Mouse (Mus musculus): ENCODE data around the gene Gm9970. TPM values are rescaled to one million over a fixed set of nuclear protein-coding genes. Genes with fewer than 3 reads are reported as not detected.

Gm9970 gene
- 0.16 and 0.54 TPM in 2 replicates for polyA plus RNA-seq (2012)

DNA sequence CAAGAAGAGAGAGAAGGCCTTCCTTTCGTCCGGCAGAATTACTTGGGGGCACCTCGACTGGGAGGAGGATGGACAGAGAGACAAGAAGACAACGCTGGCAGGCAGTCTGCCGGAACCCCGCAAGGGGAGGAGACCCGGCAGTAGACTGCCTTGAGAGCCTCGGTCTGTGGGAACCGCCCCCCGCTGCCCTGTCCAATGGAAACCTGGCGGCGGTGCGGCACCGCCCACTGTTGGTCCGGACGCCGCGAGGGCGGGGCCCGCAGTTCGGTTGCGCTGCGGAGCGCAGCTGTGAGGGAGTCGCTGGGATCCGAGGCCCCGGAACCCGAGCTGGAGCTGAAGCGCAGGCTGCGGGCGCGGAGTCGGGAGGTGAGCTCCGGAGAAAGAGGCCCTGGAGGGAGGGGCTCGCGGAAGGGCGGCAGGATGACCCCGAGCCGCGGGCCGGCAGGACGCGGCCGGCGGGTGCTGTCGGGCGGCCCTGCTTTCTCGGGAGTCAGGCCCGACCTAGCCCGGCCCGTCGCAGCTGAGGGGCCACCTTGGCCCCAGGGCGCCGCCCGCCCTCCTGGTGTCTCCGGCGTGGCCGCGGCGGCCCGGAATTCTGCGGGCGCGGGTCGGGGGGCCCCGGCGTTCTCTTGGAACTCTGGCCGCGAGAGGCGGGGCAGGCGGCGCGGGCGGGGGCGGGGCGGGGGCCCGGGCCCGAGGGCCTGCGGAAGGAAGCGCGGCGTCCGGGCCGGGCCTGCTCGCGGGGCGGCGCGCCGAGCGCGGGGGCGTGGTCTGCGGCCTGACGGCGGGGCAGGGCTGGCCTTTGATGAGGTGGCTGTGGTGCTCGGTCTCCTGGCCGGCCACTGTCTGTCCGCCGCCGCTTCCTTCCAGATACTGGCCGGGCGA is at the start of gene Gm9970, which contains the start of gene Nrbp1:
TSS of gene Gm9970 (minus strand) at position 596 of the 885 bp plus-strand sequence.
TSS of gene Nrbp1 (plus strand) at position 228 of the 885 bp plus-strand sequence.
- TF ChIP-seq GATA1 (IDR thresholded peaks at IDR 0.05; ENCODE audit: low read length) = no peak

DNA sequence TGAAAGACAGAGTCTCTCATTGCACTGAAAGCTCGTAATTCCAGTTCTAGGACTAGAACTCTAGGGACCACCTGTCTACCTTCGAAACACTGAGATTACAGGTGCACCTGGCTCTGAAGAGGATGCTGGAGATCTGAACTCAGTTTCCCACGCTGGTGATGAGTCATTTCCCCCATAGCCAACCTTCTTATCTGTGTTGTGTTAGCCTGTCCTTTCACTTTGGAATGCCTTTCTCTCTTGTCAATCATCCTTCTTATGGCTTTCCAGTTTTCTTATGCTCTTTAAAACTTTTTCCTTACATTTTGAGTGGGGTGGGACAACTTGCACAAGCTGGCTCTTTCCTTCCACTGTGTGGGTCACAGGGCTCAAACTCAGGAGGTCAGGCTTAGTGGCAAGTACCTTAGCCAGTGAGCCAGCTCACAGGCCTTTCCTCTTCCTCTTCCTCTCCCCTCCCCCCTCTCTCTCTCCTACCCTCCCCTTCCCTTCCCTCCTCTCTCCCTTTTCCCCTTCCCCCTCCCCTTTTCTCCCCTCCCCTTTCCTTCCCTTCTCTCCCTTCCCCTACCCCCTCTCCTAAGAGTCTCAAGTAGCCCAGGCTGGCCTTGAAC is 48.7 kb upstream of the Gm9970 start:
- TF ChIP-seq GATA1 (IDR thresholded peaks at IDR 0.05; ENCODE audit: low read length) = no peak

DNA sequence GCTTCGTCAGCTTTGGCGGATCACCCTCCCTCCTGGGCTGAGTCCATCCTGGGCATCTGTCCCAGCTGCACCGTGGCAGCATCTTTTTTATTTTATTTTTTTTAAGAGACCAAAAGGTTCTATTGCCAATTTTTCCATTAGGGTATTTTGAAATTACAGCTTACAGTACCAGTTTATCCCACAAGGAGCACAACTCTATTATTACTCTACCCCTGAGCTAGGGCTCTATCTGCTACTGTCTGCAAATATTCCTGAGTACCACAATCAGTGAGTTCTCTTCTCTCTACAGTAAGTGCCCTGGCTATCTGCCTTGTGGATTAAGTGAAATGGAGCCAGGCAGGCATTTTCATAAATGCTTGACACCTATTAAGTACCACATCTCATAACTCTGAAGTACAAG is 47.6 kb upstream of the Gm9970 start:
- no peak for TF ChIP-seq GATA1 (IDR thresholded peaks at IDR 0.05; ENCODE audit: low read length)

DNA sequence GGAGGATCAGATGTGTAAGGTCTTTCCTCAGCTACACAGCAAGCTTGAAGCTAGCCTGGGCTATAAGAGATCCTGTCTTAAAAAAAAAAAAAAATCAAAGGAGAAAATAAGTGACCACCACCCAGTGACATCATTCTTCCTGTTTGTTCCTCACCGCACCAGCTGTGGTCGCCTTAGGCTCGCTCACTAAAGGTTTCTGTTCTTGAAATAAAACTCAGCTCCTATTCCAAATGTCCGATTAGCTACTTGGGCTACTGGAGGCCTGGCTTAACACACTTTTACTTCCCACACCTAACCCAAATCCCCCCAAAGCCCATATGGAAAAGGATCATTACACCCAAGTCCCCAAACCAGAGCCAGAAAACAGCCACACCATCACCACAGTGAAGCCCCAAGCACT is 47.2 kb upstream of the Gm9970 start:
- TF ChIP-seq GATA1 (IDR thresholded peaks at IDR 0.05; ENCODE audit: low read length) = no peak

DNA sequence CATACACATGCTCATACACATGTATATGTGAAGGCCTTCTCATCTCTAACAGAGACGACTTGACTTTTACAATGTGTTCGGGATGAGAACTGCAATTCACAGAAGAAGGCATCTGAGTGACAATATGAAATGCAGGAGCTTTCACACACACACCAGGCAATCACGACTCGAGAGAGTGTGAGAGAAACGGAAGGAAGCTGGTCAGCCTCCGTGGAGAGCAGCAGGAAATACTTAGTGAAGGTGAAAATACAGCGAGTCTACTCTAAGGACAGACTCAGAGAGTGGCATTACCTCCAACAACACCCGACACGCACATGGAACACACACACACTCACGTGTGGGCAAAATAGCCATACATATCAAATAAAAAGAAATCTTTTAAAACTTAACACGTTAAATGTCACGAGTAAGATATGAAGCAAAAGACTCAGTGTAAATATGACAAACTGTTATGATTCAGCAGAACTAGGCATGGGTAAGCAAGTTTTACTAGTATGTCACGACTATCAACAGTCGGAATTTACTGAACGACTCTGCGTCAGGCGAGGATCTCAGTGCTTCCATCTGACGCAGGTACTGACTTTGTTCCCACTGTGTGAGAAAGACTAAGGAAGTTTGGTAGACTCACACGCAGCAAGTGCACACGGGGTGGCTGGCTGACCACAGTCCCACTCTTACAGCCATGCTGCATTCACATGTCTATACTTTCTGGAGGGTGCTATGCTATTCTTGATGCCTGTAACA is 38.4 kb upstream of the Gm9970 start:
- no peak for TF ChIP-seq GATA1 (IDR thresholded peaks at IDR 0.05; ENCODE audit: low read length)

DNA sequence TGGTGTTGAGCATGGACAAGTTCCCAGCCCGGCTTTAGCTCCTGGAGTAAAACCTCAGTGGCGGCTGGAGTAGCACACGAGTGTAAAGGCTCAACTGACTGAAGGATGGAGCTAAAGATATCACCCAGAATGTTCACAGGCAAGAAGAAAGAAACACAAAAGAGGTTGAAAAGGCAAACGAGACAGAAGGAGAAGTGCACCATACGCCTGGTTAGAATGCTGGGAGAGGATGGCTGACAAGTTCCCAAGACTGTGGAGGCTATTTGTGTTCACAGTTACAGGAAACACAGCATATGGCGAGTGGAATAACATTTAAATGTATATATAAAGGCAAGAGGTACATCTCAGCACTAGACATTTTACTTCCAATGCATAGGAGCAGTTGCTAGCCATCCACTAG is 32.0 kb upstream of the Gm9970 start:
- TF ChIP-seq GATA1 (IDR thresholded peaks at IDR 0.05; ENCODE audit: low read length) = no peak

DNA sequence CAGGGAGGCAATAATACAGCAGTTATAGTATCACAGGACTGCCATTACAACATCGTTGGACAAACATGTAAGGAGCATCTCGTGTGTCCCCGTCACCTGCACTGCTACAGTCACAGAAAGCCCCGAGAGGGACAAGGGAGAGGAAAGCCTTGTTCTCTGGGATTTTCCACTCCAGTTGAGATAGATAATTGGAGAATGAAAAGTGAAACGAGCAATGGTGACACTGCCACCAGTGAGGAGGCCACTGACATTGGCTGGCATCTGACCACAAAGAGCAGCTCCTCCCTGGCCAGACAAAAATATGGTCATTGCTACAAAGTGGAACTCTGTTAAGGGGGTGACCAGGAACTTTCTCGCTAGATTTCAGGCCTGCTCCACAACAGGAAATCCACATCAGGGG is 26.7 kb upstream of the Gm9970 start:
- no peak for TF ChIP-seq GATA1 (IDR thresholded peaks at IDR 0.05; ENCODE audit: low read length)

DNA sequence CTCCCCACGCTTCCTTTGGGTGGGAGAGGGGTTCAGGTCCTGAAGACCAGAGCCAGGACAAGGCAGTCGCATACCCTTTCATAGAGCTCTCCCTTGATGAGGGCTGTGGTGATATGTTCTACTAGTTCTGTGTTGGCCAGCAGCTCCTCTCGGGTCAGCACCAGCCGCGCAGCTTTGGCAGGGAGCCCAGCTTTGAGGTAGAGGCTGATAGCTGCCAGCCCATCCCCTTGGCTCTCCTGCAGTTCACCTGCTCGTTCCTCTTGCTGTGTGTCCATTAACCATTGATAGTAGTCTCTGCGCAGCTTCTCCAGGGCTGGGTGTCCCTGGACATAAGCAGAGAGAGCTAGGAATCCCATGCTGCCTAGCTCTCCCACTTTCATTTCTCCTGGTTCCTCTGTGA is 25.1 kb upstream of the Gm9970 start:
- no peak for TF ChIP-seq GATA1 (IDR thresholded peaks at IDR 0.05; ENCODE audit: low read length)

DNA sequence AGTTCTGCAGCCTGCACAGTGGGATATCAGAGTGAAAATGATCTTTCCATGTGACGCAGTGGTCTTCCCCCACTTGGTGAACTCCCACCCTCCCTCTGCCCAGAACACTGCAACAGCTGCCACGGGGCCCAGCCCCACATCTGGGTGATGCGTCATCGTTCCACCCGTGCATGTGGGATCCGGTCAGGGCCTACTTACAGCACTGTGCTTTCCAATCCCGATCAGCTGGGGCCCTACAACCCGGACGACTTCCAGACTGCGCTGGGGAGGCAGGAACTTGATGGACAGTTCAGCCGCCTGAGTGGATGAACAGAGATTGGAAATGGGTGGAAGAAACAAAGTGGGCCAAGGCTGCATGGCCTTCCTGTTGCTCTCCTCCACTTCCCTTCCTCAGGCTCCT is 16.6 kb upstream of the Gm9970 start:
- no peak for TF ChIP-seq GATA1 (IDR thresholded peaks at IDR 0.05; ENCODE audit: low read length)

DNA sequence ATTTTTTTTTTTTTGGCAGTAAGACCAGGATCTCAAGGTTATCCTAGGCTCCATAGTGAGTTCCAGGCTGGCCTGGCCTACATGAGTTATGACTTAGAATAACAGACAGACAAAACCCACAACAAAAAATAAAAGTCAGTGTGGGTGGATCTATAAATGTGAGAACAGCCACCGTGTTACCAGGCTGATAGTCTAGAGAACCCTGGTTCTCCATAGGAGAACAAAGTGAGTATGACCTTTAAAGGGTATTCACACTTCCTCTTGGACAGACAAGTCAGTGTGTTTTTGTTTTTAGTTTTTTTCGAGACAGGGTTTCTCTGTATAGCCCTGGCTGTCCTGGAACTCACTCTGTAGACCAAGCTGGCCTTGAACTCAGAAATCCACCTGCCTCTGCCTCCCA is 14.9 kb upstream of the Gm9970 start:
- TF ChIP-seq GATA1 (IDR thresholded peaks at IDR 0.05; ENCODE audit: low read length) = no peak

DNA sequence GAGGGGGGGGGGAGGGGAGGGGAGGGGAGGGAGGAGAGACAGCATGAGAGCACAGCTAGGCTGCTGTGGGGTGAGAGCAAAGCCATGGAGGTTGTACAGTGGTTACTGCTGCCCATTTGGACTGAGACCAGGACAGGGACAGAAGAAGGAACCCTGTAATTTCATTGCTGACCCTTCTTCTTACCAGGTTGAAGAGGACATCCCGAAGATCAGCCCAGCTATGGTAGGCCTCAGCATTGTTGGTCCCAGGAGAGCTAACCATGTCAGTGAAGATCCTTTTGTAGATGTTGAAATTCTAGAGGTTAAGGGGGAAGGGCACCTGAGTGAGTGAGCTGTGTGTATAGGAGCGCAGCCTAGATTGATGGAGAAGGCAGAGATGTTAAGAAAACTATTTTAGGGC is 14.3 kb upstream of the Gm9970 start:
- TF ChIP-seq GATA1 (IDR thresholded peaks at IDR 0.05; ENCODE audit: low read length) = no peak

DNA sequence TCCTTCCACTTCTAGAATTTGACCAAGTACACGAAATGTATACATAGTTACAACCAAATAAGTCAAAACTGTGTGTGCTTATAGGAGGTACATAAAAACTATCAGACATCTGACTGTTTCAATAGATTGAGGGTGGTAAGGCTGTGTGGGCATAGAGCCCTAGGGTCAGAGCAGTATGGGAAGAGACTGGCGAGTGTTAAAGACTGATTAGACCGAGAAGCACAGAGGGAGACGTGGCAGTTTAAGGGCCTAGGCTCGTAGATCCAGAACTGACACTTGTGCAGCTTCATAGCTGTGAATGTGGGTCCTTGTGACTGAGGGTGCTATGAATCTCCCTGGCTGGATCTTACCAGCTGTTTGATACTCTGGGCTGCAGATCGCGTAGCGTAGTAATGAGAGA is 13.9 kb upstream of the Gm9970 start:
- TF ChIP-seq GATA1 (IDR thresholded peaks at IDR 0.05; ENCODE audit: low read length) = no peak

DNA sequence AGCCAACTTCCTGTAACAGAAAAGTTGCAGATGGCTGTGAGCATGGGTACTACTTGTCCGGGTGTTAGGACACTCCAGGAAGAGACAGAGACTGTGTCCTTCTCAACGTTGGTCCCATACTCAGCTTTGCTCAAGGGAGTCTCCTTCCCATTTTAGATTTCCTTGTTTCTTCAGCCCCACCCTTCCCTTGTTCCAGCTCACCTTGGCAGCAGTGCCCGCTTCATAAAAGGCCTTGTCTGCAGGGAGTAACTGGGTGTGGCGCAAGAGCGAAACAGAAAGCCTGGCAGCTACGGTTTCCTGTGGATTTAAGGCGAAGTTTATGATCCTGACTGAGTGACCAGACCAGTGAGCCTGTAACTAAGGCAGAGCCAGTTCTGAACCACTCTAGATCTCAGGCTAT is 13.4 kb upstream of the Gm9970 start:
- TF ChIP-seq GATA1 (IDR thresholded peaks at IDR 0.05; ENCODE audit: low read length) = no peak

DNA sequence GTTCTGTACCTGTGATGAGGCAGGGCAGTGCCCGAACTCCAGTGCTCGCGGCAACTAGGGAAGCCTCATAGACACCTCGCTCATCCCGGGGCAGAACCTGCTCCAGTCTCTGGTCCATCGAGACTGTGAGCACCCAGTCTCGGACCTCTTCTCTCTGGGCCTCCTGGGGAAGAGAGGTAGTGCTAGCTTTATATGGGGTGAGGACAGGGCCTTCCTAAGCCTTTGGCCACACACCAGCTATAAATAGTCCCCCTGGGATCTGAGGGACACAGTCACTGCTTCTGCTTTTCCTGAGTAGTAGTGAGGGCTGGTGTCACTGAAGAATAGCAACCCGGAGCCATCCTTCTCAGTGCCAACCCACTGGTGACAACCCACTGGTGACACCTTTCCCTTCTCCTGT is 12.8 kb upstream of the Gm9970 start:
- TF ChIP-seq GATA1 (IDR thresholded peaks at IDR 0.05; ENCODE audit: low read length) = no peak

DNA sequence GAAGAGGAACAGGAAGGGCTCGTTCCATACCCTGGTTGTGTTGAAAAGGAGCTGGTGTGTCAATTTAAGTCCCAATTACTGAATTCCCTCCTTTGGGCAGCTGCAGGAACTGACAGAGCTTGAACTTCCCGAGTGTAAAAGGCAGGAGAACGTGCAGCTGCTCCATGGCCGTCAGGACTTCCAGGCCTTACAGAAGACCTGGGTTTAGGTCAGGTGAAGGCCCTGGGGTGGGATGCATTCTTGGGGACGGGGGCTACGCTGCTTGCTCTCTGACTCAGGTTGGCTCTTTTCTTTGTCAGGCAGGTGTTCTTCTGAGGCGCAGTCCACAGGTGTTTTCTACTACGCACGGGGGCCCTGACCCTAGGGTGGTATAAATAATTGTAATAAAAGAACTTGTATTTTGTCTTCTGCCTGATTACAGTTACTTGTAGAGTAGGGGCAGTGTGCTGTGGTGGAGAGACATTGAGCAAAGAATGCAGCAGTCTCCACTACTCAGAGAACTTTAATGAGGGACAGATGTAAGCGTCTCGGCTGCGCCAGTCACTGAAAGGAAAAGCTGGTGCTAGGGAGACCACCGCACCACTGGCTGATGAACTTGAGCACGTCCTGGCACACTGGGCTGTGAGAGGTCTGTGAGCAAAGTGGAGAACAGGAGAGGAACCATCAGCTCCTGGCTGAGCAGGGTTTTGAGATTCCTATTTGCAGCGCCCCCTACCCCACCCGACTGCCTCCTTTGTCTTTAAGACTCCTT is 11.9 kb upstream of the Gm9970 start:
- no peak for TF ChIP-seq GATA1 (IDR thresholded peaks at IDR 0.05; ENCODE audit: low read length)

Data from G1E-ER4 (cell line).